Mouse (Mus musculus) liver (tissue): Measurements from ENCODE around the gene Hook2.

ENCODE experiments used
- DNase-seq: peaks from one replicate; pipeline ENCODE4 v3.0.0-alpha.2; 2020; ENCODE audit warnings: mixed read lengths

Hook2 gene

GRCm38 (mm10) chr8:84973803-84974542, 16.4 kb upstream of the Hook2 start:
- peak; percentile 48 for DNase-seq

- DNase-seq: no peak
These were observed 15.8 kb upstream of the Hook2 start for GRCm38 (mm10) chr8:84974543-84975142.

GRCm38 (mm10) chr8:84975434-84975833, 15.0 kb upstream of the Hook2 start:
- peak; percentile 78 for DNase-seq

- peak; percentile 96 for DNase-seq
These were observed 14.2 kb upstream of the Hook2 start for GRCm38 (mm10) chr8:84976031-84976762.

GRCm38 (mm10) chr8:84976763-84977434, 13.5 kb upstream of the Hook2 start:
- no peak for DNase-seq

GRCm38 (mm10) chr8:84977435-84978247, 12.8 kb upstream of the Hook2 start:
- peak; percentile 74 for DNase-seq

GRCm38 (mm10) chr8:84978248-84978940, 12.0 kb upstream of the Hook2 start, which contains the start of gene Junb:
TSS of gene Junb (minus strand) at chr8:84978718.
- peak; percentile 89 for DNase-seq

GRCm38 (mm10) chr8:84979599-84980421, 10.6 kb upstream of the Hook2 start:
- DNase-seq: peak; percentile 91

- DNase-seq: peak; percentile 51
These were observed 9.6 kb upstream of the Hook2 start for GRCm38 (mm10) chr8:84980622-84981358.

- DNase-seq: no peak
These were observed 8.5 kb upstream of the Hook2 start for GRCm38 (mm10) chr8:84981644-84982498.

GRCm38 (mm10) chr8:84982499-84983011, 7.8 kb upstream of the Hook2 start:
- DNase-seq: no peak

GRCm38 (mm10) chr8:84984294-84985048, 5.9 kb upstream of the Hook2 start:
- DNase-seq: peak; percentile 65

- DNase-seq: peak; percentile 53
These were observed 5.2 kb upstream of the Hook2 start for GRCm38 (mm10) chr8:84985049-84985683.

GRCm38 (mm10) chr8:84985684-84986378, 4.6 kb upstream of the Hook2 start:
- peak; percentile 93 for DNase-seq

- no peak for DNase-seq
These were observed 3.9 kb upstream of the Hook2 start for GRCm38 (mm10) chr8:84986379-84986945.

- DNase-seq: no peak
These were observed 3.0 kb upstream of the Hook2 start for GRCm38 (mm10) chr8:84987388-84987787.
